Mouse (Mus musculus) cerebellum, postnatal 10 days (tissue): Measurements from ENCODE around the gene Robo1.

Experiments used
- DNase-seq, 2 experiments: peaks; one replicate each; pipeline ENCODE4 v3.0.0; 2021; ENCODE audit warnings: mixed read lengths in 2 of 2

The Robo1 gene

DNA sequence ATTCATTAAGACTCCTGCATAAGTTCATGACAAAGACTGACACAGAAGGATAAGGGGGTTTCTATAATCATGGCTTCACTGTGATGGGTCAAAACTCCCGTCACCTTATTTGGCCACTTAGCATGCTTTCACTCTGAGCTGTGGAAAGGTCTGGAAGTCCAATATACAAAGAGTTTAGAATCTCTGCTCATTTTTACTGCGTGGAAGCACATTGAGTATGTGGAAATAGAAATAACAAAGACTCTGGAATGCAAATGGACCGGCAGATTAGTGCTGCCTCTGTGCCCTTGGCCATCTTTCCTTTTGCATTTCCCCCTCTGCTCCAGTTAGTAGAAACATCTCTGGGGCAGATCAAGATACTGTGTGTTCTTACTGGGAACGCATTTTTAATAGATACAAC is 697.7 kb downstream of the Robo1 start:
- DNase-seq = no peak

DNA sequence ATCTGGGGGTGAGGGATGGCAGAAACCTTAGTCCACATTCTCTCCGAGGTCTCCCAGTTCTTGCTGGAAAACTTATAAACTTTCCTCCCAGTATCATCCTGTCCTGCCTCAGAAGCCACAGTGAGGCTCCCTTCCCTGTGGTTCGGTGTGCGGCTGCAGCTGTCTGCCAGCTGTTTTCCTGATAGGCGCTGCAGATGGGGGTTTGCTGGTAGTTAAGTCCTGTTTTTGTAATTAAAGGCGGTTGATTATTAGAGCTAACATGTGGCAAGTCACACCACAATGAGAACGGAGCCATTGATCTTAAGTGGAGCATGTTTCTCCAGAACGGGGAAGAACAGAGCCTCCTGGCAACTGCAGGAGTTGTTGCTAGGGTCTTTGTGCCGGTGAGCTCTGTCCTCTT is 699.3 kb downstream of the Robo1 start:
- no peak for DNase-seq

DNA sequence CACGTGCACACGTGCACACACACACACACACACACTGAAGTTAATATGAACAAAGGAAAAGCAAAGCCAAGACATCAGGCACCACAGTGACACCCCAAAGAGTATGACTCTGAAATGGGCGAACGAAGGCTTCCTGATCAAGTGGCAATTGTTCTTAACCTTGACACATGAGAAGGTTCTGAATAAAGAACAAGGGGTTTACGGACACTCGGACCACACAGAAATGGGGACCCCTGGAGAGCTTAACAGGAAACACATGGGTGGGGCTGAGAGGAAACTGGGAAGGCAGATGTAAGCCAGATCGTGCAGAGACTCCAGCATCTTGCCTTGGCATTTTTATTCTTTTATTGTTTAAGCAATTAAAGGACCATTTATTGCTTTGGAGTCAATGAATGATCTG is 703.2 kb downstream of the Robo1 start:
- DNase-seq = no peak

DNA sequence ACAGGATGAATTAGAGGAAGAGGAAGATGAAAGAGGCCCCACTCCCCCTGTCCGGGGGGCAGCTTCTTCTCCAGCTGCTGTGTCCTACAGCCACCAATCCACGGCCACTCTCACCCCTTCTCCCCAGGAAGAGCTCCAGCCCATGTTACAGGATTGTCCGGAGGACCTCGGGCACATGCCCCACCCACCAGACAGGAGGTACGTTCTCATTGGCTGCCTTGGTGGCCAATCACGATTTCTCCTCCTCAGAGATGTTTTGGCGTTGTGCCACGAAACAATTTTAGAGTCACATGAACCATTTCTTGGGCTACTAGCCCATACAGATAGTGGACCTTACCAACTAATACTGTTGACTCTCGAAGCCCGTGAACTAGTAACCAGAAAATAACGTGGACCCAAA is 704.8 kb downstream of the Robo1 start:
- DNase-seq = no peak

DNA sequence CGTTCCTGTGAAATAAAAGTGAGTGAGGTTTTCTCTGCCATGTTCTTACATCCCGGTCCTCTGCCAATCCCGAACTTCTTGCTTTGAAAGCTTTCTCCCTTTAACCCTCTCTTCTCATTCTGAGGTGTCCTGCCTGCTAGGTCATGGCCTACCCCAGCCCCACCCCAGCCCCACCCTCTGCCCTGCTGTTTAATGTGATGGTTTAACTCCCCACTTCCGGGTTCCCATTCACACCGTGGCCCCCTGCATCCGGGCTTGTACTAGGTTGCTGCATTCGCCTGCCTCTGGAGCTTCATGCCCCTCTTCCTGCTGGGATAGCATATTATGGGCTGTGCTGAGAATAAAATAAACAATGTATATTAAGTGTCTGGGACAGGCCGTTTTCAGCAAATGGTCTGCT is 706.4 kb downstream of the Robo1 start:
- DNase-seq = no peak

DNA sequence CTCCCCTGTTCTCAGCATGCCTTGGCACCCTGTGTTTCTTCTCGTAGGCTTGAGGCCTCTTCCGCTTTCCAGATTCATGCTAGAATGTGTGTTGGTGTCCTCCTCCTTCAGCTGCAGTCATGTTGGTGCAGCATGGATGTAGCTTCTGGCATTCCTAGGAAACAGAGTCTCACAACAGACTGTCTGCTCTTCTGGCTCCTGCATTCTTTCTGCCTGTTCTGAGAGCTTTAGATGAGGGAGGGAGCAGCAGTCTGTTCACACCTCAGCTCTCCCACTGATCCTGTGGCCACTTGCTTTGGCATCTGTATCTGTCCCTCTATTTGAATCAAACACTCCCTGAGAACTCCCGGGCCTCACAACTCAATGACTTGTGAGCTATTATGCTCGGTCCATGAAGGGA is 707.9 kb downstream of the Robo1 start:
- DNase-seq = no peak

DNA sequence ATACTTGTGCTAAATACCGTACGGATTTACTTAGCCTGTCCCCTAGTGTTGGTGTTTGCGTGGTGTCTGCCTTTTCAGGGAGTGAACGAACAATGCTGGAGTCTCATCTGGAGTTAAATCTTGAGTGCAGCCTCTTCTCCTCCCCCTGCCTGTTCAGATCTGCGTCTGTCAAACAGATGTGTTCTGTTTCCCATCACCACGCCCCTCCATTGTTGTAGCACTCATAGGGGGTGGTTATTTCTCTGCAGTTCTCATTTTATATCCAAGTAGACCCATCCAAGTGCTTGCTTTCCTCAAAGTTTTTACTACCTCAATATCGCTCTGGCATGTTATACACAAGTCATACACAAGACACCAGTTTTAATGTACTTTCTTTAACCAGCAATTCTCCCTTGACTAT is 708.7 kb downstream of the Robo1 start:
- DNase-seq = no peak

DNA sequence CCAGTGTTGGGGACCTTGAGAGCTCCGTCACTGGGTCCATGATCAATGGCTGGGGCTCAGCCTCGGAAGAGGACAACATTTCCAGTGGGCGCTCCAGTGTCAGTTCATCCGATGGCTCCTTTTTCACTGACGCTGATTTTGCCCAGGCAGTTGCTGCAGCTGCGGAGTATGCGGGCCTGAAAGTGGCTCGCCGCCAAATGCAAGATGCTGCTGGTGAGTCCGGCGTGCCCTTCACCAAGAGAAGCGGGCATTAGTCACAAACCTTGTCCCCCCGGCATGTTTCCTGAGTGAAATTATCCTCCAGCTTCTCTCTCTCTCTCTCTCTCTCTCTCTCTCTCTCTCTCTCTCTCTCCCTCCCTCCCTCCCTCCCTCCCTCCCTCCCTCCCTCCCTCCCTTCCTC is 716.2 kb downstream of the Robo1 start:
- peak; percentile 31 to 44 for DNase-seq

DNA sequence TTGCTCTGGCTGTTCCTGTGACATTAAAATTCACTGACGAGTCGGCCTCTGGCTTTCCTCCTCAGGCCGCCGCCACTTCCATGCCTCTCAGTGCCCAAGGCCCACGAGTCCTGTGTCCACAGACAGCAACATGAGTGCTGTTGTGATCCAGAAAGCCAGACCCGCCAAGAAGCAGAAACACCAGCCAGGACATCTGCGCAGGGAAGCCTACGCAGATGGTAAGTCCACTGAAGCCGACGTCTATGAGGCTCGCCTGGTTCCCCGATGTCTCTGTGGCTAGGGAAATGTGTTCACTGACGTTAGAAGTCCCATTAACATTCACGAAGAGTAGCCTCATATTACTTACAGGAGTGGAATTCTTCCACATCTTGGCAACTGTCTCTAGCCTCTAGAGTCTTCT is 719.6 kb downstream of the Robo1 start:
- DNase-seq = peak; percentile 72 to 82

DNA sequence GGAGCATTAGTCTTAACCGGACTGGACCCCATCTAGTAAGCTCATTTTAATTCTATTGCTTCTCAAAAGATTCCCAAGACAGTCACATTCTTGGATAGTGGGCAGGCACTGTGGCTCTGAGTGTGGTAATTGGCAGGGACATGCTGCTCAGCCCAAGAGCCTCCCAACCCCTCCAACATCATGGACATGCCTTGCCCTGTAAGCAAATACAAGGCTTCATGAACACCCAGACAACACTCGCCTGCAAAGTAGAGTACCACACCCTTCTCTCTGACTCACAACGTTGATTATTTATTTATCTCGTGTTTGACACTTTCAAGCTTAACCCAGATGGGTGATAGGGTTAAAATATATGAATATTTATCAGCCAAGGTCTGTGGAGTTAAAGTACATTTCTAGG is 722.9 kb downstream of the Robo1 start:
- DNase-seq = no peak

DNA sequence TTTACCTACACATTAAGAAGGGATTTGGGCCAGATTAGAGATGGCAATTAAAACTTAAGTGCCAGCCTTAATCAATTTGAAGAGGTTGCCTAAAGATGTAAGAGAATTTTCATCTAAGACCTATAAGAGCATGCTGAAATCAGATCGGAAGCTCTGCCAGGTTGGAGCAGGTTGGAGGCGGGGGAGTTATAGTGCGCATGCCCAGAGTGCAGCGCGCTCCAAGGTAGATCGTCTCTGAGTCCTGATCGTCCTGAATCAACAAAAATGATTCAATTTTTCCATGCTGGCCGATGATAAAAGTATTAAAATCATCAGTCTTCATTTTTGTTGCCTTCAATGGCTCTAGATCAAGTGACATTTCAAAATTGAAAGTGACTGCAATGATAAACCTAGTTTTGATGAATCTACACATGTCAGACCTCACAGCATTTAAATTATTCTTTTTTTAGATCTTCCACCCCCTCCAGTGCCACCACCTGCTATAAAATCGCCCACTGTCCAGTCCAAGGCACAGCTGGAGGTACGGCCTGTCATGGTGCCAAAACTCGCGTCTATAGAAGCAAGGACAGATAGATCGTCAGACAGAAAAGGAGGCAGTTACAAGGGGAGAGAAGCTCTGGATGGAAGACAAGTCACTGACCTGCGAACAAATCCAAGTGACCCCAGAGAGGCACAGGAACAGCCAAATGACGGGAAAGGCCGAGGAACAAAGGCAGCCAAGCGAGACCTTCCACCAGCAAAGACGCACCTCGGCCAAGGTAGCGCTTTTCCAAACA is 727.3 kb downstream of the Robo1 start:
- peak; percentile 97 for DNase-seq

DNA sequence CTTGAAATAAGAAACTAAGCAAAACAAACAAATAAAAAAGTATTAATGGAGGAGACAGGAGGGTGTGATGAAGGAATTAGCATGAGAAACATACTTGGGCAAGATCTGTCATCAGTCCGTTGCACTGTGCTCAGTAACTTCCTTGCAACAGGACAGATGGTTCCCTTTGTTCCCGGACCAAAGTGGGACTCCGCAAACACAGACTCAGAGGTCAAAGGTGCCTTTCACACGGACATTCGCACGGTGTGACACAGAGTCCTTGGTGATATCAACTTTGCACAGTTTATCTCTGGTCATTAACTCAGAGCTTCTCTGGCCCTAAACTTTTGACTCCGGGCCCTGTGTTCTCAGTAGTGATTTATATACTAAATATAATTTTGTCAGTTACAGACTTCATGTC is 730.4 kb downstream of the Robo1 start:
- no peak for DNase-seq

DNA sequence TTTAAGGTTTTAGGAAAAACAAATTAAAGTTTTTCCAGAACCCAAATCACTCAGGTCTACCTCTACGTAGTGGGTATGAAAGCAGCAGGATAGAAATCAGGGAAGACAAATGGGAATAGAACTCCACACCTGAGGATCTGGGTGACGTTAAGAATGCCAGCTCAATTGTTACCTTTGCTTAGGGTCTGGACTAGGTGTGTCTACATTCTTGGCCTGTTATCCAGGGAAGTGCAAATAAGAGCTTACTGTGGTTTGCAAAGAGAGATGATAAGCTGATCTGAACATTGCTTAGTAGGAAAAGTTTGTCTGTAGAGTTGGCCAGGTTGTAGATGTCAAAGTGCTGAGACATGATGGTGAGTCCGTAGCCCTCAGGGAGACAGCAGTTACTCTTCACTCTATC is 754.4 kb downstream of the Robo1 start:
- no peak for DNase-seq

DNA sequence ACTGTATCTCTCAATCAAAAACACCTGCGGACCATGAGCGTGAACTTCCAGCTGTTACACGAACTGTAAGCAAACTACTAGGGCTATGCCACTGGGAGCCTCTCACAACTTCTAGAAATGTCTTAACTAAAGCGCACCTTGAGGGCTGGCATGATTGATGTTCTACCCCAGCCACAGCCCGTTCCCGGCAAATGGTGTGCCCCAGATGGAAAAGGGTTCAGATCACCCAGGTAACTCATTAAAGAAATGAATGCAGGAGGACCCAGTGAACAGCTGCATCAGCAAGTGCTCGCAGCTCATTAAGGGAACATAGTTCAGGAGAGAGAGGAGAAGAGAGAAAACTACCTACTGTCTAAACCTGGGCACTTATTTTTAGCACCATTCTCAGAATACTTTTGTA is 759.7 kb downstream of the Robo1 start:
- no peak for DNase-seq

DNA sequence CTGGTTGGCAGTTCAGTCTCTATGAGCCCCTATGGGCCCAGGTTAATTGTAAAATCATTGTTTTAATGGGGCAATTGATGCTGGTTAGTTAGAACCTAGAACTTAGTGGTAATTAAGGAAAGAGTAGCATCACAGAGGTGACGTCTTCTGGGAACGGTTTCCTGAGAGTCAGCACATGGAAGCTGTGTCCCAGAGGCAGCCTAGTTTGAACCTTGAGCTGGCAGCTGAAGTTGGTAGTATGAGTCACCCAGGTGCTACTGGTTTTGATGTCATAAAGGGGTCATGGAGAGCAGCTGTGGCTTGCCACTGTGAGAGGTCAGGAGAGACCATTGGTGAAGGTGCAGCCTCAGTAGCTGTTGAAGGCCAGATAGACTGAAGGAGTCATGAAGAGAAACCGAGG is 763.9 kb downstream of the Robo1 start:
- DNase-seq = no peak

DNA sequence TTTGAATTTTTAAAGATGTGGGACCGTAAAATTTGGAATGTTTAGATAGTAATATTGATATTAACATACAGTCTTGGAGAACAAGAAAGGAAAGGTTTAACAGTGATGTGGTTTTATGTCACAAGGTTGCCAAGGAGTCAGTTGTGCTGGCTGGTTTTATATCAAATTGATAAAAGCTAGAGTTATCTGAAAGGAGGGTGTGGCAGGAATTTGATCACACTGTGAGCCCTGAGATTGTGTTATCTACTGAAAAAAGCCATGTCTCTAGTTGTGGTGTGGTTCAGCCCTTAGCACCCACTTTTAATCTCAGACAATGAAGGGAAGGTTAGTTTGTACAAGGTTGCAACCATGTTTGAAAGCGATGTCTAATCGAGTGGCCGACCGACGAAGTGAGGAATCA is 764.8 kb downstream of the Robo1 start:
- DNase-seq = no peak

DNA sequence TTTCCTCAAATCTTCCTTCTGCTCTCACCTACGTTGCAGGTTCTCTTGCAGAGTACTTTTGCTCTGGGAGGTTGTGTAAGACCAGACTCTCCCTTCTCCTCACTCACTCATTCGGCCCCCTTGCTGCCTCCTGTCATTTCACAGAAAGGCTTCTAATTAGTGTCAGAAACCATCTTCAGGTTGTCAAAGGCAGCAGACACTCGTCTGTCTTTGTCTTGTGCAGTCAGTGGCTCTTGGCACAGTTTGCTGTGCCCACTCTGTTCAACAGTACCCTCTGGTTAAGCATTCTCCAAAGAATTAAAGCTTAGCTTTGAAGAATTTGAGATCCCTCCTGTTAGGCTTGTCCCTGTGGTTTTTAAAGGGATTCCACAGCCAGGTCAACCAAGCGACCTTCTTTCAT is 774.3 kb downstream of the Robo1 start:
- DNase-seq = no peak

DNA sequence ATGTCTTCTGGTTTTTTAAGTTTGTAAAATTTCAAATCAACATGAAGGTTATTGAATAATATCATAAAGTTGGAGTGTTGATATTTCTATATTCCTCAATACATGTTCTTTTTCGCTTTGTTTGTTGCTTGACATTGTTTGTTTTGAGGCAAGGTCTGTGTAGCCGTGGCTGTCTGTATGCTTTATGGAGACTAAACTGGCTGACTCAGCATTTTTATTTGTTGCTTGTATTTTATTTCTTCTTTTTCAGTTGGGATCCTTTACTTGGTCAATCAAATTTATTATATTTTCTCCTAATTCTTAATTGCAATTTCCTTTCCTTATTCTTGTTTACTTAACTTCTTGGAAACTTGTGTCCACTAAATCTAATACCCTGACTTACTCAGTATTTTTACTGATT is 775.0 kb downstream of the Robo1 start:
- DNase-seq = no peak
